Mouse (Mus musculus) forelimb bud, embryonic 11.5 days (tissue): ENCODE data around the gene Gabarap.

Source experiments
- DNase-seq: peaks from one replicate; pipeline ENCODE4 v3.0.0-alpha.2; 2012; ENCODE audit warnings: low read depth, low spot score

Gabarap gene

DNA sequence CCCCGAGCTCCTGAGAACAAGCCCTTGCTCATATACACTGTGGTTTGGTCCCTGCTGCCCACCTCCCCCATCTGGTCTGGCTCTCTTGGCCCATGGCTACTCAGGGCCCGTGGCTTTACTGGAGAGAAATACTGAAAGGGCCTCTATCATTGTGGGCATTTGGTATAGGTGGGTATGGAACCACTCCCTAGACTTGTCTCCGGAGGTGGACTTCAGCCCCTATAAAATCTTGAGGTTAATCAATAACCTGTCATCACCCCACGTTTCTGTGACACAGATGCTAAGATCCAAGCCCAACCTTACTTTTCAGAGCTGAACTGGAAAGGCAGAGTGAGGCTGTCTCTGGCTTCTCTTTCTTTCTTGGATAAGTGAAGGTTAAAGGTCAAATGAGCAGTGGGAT, 22.1 kb upstream of the Gabarap start:
- DNase-seq, result no peak

DNA sequence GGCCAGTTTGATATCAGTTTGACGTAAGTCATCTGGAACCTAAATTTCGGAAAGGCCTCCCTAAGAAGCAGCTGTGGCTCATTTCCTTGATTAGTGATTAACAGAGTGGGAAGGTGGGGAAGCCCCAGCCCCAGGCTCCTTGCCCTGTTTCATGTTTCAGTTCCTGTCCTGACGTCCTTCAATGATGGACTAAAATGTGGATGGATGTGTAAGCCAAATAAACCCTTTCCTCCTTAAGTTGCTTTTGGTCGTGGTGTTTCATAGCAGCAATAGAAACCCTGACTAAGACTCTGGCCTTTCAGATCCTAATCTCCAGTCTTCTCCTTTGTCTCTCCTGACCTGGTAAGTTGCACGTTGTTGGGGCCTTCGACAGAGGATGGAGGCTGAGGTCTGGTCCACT, 20.7 kb upstream of the Gabarap start:
- DNase-seq, result no peak

DNA sequence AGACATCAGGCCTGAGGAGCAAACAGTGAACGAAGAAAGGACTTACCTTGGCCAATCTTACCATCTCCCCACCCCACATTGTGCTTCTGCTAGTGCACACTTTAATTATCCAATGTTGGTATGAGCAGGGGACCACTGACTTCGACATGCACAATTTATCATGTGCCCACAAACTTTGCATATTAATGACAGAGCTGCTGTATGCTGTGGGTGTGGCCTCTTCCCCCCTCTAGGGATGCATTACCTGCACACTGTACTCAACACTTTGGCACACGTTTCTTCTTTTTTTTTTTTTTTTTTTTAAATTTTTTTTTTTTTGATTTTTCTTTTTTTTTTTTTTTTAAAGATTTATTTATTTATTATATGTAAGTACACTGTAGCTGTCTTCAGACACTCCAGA, 20.2 kb upstream of the Gabarap start:
- no peak for DNase-seq

DNA sequence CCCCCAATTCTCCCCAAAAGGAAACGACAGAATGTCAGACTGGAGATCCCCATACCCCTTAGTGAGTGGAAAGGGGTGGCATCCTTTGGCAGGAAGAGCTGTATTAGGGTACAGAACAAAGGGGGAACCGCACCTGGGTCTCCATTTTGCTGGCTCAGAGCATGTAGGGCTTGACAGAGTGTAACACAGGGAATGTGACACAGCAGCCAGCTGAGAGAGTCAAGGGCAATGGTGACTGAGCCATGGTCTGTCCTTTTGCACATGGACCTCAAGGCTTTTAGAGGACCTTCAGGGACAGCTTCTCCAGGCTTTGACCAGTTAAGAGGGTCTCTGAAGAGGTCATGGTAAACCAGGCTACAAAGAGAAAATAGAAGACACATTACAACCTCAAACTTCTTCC, 16.0 kb upstream of the Gabarap start:
- DNase-seq, result no peak

DNA sequence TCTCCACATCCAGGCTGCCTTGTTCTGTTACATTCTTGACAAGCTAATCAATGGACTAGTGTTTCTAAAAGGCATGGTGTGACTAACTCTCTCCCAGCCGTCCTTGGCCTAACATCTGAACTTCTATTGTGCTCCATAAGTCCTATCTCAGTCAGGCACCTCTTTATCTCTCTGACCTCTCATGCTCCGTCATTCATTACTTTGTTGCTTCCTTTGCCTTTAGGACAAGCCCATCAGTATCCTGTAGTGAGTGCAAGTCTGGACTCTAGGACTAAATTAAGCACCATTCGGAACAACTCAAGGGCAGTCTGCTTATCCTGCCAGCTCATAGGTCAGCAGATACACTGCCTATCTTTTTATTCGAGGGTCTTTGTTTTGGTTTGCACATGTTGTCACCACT, 14.7 kb upstream of the Gabarap start:
- no peak for DNase-seq

DNA sequence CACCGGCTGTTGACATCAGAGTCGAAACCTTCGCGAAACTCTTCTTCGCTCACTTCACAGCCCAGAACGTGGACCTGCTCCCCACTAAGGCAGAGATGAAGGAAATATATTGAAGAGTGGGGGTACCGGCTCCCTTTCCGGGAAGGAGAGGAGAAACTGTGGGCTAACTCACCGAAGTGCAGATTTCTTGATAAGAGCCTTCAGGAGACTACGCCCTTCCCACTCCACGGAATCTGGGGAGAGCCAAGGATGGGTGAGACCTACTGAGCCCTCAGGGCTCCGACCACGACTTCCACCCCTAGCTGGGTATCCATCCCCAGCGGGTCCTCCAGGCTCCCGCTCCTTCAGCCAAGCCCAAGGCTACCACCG, 11.1 kb upstream of the Gabarap start:
- DNase-seq, result no peak

DNA sequence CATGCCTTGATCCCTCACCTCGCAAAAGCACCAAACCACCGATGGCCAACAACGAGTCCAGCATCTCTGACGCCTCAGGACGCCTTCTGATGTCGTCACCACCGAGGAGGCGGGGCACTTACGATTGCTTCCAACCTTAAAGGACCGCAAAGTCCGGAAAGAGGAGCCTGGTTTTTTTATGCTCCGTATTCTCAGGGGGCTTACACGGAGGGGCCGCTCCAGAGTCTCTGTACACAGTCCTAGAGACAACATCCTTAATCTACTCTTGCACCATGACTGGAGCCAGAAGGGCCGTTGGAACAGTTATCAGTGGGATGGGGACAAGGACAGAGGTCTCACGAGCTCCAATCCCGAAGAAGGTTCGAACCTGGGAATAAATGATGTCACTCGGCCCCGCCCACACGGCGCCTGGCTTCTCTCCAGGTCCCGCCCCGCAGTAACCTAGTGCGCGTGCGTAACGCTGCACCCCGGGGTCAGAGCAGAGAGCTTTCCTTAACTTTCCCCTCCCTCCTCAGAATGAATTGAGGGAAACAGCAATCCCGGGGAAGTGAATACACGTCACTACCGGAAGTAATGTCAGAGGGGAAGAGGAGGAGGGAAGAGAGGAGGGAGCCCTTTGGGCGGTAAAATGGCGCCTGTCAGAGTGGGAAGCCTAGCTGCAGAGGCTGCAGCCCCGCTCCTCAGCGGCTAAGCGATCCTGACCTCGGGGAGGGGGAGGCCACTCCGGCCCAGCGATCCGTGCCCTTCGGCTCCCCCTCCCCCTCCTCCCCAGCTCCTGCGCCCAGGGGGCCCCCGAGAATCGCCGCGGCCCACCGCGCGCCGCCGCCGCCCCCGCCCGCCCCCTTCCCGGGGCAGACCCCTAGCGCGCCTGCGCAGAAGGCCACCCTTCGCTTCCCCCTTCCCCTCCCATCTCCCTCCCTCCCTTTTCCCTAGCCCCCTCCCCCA, 10.5 kb upstream of the Gabarap start:
- peak; percentile 100 for DNase-seq

DNA sequence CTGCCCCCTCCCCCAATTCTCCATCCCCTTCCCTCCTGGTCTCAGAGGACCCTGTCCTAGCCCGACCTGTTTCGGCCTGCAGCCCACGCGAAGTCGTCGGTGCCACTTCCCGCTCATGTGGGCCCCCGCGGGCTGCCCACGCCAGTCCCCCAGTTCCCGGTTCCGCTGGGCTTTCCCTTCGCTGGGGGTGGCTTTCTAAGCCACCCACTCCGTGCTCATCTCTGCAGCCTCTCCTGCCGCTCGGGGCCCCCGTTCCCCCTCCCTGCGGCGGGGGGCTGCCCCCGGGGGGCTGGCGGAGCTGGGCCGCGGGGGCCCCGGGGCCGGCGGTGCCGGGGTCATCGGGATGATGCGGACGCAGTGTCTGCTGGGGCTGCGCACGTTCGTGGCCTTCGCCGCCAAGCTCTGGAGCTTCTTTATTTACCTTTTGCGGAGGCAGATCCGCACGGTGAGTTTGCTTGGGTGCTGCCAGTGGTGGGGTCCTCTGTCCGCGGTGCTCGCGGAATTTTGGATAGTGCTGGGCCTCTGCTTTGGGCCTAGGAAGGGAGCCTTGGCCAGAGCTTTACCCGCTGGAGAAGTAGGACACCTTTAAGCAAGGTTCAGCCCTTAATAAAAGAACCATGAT, 9.7 kb upstream of the Gabarap start, which contains the start of gene Ctdnep1:
Gene Ctdnep1 (plus strand): TSS at position 16 of the 622 bp plus-strand sequence.
- DNase-seq, result no peak

DNA sequence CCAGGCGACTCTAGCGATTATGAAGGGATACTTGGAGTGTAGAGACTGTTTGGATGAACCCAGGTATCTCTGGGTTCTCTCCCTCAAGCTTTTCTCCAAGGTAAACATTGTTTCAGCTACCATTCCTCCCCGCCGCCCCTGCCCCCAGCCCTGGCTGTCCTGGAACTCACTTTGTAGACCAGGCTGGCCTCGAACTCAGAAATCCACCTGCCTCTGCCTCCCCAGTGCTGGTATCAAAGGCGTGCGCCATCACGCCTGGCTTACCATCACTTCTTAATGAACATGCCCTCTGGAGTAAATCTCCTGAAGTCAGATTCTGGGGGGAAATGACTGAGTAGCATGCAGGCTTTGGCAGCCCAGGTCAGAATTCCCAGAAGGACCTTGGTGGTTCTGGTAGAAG, 8.7 kb upstream of the Gabarap start, which contains the start of gene Elp5:
Gene Elp5 (minus strand): TSS at position 293 of the 400 bp plus-strand sequence.
- no peak for DNase-seq

DNA sequence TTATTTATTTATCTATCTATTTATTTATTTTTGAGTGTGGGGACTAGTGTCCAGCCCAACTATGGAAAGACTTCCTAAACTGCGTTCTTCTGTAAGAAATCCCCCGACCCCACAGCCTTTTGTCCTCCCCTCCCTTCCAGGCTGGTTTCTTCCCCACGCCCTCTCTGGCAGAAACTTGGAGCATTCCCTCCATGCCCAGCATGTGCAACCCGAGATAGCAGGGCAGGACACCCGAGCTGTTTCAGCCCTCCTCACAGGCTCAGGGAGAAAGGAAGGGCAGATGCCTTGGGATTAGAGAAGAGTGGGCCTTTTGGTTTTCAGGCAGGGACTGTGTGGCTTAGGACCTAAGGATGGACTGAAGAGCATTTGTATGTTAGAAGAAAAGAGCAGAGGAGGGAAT, 8.1 kb upstream of the Gabarap start:
- DNase-seq, result no peak

DNA sequence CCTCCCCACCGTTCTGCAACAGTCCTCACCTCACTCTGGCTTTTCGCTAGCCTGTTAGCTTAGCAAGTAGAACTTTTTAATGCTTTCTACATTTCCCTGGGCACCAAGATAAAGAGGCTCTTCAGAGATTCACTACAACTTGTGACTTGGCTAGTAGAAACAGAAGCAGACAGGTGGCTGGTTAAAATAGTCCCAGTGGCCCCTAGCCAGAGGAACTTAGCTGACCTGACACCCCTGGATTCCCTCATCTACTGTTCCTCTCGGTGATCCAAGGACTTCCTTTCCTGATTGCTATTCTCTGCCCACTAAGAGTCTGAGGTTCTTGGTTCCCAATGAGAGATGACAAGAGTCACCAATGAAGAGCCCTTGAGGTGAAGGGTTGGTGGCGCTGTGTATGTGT, 7.6 kb upstream of the Gabarap start:
- DNase-seq, result no peak

DNA sequence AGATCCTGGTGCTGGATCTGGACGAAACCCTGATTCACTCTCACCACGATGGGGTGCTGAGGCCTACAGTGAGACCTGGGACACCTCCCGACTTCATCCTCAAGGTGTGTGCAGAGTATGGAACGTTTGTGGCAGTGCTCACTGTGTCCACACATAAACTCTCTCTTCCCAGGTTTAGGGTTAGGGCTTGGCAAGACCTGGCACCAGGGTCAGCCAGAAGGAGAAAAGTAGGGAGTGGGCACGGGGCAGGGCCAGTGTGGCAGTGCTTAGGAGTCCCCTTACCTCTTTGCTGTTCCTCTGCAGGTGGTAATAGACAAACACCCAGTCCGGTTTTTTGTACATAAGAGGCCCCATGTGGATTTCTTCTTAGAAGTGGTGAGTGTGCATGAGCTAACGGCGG, 6.5 kb upstream of the Gabarap start:
- DNase-seq, result no peak

DNA sequence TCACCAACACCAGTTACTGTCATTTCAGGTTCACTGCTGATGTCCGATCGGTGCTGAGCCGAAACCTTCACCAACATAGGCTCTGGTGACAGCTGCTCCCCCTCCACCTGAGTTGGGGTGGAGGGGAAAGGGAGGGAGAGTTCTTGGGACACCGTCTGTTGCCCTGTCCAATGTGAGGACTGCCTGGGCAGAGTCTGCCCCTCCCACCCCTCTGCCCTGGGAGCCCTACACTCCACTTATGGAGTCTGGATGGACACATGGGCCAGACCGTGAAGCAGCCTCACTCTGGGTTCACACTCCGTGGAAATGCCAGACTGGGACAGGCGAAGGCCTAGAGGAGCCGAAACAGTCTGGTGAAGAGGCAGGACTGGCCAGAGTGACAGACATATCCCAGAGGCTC, 994 bp upstream of the Gabarap start:
- no peak for DNase-seq

DNA sequence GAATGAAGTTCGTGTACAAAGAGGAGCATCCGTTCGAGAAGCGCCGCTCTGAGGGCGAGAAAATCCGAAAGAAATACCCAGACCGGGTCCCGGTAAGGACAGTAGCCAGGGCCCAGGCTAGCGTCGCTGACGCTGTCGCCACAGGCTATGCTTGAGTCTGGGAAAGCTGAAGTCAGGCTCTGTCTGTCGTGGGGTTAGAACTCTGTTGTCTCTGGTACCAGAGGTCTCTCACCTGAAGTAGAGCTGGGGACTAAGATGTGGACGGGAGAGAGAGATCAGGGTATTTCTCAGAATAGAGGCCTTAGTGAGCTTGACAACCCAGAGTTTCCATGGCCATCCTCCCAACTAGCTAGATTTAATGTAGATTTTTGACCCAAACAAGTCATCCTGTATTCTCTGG, 768 bp downstream of the Gabarap start:
- no peak for DNase-seq

DNA sequence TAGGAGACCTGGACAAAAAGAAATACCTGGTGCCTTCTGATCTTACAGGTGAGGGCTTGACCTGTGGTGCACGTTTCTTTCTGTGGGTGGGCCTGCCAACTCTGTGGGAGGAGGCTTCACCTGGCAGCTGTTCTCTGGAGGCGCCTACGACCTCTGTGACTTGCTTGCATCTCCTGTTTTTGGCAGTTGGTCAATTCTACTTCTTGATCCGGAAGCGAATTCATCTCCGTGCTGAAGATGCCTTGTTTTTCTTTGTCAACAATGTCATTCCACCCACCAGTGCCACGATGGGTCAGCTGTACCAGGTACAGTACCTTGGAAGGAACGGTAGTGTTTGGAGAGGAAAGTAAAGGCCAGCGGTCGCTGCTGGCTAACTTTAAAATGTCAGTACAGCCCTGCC, 1.5 kb downstream of the Gabarap start:
- DNase-seq, result no peak

DNA sequence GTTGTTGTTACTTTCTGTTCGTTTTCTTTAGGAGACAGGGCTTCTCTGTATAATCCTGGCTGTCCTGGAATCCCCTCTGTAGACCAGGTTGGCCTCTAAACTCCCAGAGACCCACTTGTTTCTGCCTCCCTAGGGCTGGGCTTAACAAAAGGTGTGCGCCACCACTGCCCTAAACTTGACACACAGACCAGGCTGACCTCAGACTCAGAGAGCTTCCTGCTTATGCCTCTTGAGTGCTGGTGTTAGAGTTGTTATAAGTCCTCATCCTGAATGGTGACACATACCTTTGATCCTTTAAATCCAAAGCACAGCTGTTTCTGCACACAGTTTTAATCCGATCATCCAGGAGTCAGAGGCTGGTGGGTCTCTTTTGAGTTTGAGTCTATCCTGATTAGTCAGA, 2.0 kb downstream of the Gabarap start:
- no peak for DNase-seq

DNA sequence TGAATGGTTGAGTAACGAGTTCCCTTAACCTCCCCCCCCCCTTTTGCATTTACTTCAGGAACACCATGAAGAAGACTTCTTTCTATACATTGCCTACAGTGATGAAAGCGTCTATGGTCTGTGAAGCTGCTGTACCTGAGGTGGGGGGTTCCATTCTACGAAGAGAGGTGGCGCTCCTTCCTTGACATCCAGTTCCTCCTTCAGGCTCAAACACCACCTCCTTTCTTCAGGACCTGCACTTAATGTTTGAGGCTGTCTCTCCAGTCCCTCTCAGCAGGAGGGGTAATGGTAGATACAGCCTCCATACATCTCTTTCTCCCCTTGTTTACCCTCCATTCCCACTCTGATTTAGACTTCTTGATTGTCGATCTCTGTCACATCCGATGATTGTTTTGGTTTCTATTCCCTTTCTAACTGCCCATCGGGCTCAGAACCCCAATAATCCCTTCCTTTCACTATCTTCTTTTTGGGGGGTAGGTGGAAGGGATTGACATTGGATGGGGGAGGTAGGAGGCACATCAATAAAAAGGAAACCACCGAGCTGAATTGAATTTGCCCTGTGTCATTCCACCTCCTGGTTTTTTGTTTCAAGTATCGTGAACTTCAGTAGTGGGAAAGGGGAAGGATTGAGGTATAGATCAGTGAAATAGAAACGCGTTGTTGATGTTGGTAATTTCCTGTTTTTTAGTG, 3.6 kb downstream of the Gabarap start:
- DNase-seq, result no peak

DNA sequence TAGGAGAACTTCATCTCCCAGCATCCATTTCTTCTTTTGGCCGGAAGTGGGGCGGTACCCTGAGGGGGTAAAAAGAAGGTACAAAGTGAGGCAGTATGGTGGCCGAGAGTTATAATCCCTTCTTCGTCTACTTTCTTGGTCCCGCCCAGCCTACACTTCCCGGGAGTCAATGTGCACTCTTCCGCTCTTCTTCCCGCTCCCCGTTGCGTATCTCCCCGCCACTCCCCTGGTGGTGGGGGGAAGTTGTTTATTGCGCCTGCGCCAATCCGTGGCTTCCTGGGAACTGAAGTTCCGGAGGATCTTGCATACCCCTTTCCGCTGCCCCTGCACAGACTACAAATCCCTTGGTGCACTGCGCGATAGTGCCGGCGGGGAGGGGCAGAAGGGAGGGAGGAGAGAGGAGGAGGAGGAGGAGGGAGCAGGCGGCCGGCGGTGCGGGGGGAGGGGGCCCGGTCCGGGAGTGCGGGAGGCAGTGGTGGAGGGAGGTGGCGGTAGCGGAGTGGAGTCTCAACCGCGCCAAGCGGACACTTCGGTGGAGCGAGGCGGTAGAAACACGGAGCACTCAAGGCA, 4.5 kb downstream of the Gabarap start, which contains the start of gene Phf23:
Gene Phf23 (plus strand): TSS at position 387 of the 570 bp plus-strand sequence.
- peak; percentile 99 for DNase-seq

DNA sequence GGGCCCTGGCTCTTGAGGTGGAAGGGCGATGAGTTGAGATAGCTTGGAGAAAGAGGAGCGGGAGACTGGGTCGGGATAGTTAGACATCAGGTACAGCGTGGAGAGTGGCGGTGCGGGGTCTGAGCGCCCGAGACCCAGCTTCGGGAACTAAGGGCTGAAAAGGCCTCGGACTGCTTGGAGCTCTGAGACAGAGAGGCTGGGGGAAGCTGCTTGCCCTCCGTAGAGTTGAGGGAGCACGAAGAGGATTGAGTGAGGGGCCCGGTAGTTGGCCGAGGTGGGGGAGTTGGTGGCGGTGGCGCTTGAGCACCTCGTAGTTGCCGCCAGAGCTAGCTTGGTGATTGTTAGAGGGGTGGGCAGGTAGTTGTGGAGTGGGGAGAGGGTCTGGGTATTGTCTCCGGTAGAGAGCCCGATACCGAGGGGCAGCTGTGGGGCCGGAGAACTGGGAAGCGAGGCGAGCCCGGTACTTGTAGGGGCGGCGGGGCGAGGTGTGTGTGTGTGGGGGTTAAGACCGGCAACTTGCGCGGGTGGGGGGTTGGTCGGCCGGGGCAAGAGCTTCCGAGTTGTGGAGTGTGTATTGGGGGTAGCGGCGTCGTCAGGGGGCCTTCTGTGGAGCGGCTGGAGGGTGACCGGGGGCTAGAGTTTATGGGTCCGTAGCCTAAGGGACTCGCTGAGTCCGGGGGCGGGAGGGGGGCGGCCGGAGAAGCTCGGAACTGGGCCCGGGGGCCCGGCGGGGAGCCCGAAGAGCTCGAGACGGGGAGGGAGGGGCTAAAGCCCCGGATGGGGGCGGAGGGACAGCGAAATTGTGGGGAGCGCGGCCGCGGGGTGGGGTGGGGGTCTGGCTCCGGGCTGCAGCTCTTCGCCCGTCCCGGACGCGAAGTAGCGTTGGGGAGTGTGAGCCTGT, 5.5 kb downstream of the Gabarap start:
- no peak for DNase-seq

DNA sequence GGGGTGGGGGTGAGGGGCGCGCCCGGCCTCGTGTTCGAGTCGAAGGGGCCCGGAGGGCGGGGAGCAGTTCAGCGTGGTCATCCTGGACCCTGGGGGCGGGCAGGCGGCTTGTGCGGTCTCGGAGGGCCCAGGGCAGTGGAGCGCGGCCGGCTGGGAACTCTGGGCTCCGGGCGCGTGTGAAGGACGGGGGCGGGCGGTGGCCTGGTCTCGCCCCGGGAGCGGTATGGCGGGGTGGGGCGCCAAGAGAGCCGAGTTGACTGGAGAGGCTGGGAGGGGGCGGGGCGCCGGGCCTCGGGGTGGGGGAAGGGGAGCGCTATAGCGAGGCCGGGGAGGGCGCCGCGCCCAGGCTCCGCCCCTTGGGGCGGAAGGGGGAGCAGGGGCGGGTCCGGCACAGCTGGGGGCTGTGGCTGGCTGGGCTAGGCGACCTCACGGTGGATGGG, 6.1 kb downstream of the Gabarap start:
- DNase-seq, result peak; percentile 79
